Mouse (Mus musculus): ENCODE measurements around the gene Vmn2r54. TPM values are rescaled to one million over a fixed set of nuclear protein-coding genes. Genes with fewer than 3 reads are reported as not detected.

Vmn2r54 gene
- not detected for polyA plus RNA-seq (2017; shearing (Covaris generic))

GRCm38 (mm10) chr7:12640219-12640618 lies at the start of gene Vmn2r54:
Gene Vmn2r54, minus strand, starts transcription at chr7:12640319.

GRCm38 (mm10) chr7:12684903-12685302 lies 44.8 kb upstream of the Vmn2r54 start, which contains the start of gene Vmn2r55:
Gene Vmn2r55, minus strand, starts transcription at chr7:12685003.

DNA sequence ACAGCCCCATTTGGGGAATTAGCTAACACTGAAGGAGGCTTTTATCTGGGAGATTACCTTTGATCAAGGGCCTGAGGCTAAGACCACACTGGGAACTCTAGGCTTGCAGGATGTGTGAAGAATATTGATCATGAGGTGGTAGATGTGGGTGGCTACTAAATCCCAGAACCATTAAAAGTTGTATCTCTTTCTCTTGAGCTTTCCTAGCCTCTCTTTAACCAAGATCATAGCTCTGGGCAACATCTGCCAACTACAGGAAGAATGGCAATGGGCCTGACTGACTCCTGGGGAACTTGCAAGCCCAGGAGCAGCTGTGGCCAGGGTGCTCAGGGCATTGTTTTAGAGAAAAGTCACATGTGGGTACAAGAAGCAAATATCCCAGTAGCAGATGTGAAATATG lies 31.4 kb downstream of the Vmn2r54 start, which contains the start of gene Vmn2r53:
Gene Vmn2r53 (minus strand): TSS at position 101 of the 400 bp plus-strand sequence.

Other genes with a start within 250 kb of the Vmn2r54 start
- 1.2 TPM for gene Zfp551, start 217.6 kb downstream of the Vmn2r54 start, polyA plus RNA-seq (2017; shearing (Covaris generic))
- 2.1 TPM for gene Zfp606, start 162.0 kb downstream of the Vmn2r54 start, polyA plus RNA-seq (2017; shearing (Covaris generic))
- gene 2900092C05Rik, start 127.8 kb downstream of the Vmn2r54 start, polyA plus RNA-seq (2017; shearing (Covaris generic)) = not detected
- gene Vmn2r53, start 31.5 kb downstream of the Vmn2r54 start, polyA plus RNA-seq (2017; shearing (Covaris generic)) = 0.05 TPM
- not detected for gene Vmn2r55, start 44.7 kb upstream of the Vmn2r54 start, polyA plus RNA-seq (2017; shearing (Covaris generic))
- gene Vmn2r56, start 94.7 kb upstream of the Vmn2r54 start, polyA plus RNA-seq (2017; shearing (Covaris generic)) = not detected
- 12.5 TPM for gene Zscan18, start 163.3 kb upstream of the Vmn2r54 start, polyA plus RNA-seq (2017; shearing (Covaris generic))
- gene Zfp329, start 178.5 kb upstream of the Vmn2r54 start, polyA plus RNA-seq (2017; shearing (Covaris generic)) = 7.6 TPM
- 91.6 TPM for gene Zfp110, start 194.4 kb upstream of the Vmn2r54 start, polyA plus RNA-seq (2017; shearing (Covaris generic))
- 0.42 TPM for gene Zfp128, start 240.9 kb upstream of the Vmn2r54 start, polyA plus RNA-seq (2017; shearing (Covaris generic))

Measured in effector memory CD4-positive, alpha-beta T cell, adult 5 months (primary cell).